Mouse (Mus musculus): ENCODE measurements around the gene Megf11. TPM values are rescaled to one million over a fixed set of nuclear protein-coding genes. Genes with fewer than 3 reads are reported as not detected.

The Megf11 gene
- polyA plus RNA-seq, 1 experiment from 2014 or later: 0.65 TPM

GRCm38 (mm10) chr9:64607049-64607448 lies 221.6 kb downstream of the Megf11 start:
- 93% methylated on average over 1 of the region's 1 CpGs for WGBS
- H3K27me3 ChIP-seq (ENCODE audit: control insufficient read depth, insufficient read depth, low read length): no peaks in the 10 kb centered on the region
- H3K27ac ChIP-seq (replicated peaks; ENCODE audit: low read depth, low read length): no peak overlapping the region

GRCm38 (mm10) chr9:64609546-64609945 lies 224.1 kb downstream of the Megf11 start:
- ATAC-seq (replicated peaks; ENCODE audit: insufficient number of reproducible peaks, low FRiP score, low TSS enrichment, low read depth) (no peak), DNase-seq (ENCODE audit: low spot score) (no peak)
- Histone ChIP-seq H3K4me2 (ENCODE audit: low read depth, low read length) (no peak overlapping the region), H3K27me3 (ENCODE audit: control insufficient read depth, insufficient read depth, low read length) (no peaks in the 10 kb centered on the region), H3K27ac (replicated peaks; ENCODE audit: low read depth, low read length) (no peak overlapping the region), H3K4me3 (ENCODE audit: low read depth, low read length) (no peak overlapping the region), H3K4me1 (ENCODE audit: control insufficient read depth, insufficient read depth, low read length) (no peaks in the 10 kb centered on the region; the same call in 1 of the 2 replicates), H3K36me3 (replicated peaks; ENCODE audit: control insufficient read depth, insufficient read depth, low read depth, low read length) (no peaks in the 10 kb centered on the region), H3K9me3 (replicated peaks; ENCODE audit: control insufficient read depth, low read length) (no peaks in the 10 kb centered on the region), H3K9ac (replicated peaks; ENCODE audit: low read length) (no peak overlapping the region)
- 35% methylated on average over 3 of the region's 3 CpGs for WGBS

More at GRCm38 (mm10) chr9:64607049-64607448, 221.6 kb downstream of the Megf11 start:
- DNase-seq (ENCODE audit: low spot score) (no peak), ATAC-seq (replicated peaks; ENCODE audit: insufficient number of reproducible peaks, low FRiP score, low TSS enrichment, low read depth) (no peak)
- Histone ChIP-seq H3K4me2 (ENCODE audit: low read depth, low read length) (no peak overlapping the region), H3K9me3 (replicated peaks; ENCODE audit: control insufficient read depth, low read length) (no peaks in the 10 kb centered on the region), H3K9ac (replicated peaks; ENCODE audit: low read length) (no peak overlapping the region), H3K4me1 (ENCODE audit: control insufficient read depth, insufficient read depth, low read length) (no peaks in the 10 kb centered on the region; the same call in 1 of the 2 replicates), H3K4me3 (ENCODE audit: low read depth, low read length) (no peak overlapping the region), H3K36me3 (replicated peaks; ENCODE audit: control insufficient read depth, insufficient read depth, low read depth, low read length) (no peaks in the 10 kb centered on the region)

GRCm38 (mm10) chr9:64612121-64612983 lies 226.9 kb downstream of the Megf11 start:
- Histone ChIP-seq H3K27me3 (ENCODE audit: control insufficient read depth, insufficient read depth, low read length) (no peaks in the 10 kb centered on the region), H3K27ac (replicated peaks; ENCODE audit: low read depth, low read length) (no peak overlapping the region), H3K4me1 (ENCODE audit: control insufficient read depth, insufficient read depth, low read length) (no peaks in the 10 kb centered on the region), H3K36me3 (replicated peaks; ENCODE audit: control insufficient read depth, insufficient read depth, low read depth, low read length) (no peaks in the 10 kb centered on the region), H3K4me2 (ENCODE audit: low read depth, low read length) (no peak overlapping the region), H3K9me3 (replicated peaks; ENCODE audit: control insufficient read depth, low read length) (no peaks in the 10 kb centered on the region), H3K9ac (replicated peaks; ENCODE audit: low read length) (no peak overlapping the region), H3K4me3 (ENCODE audit: low read depth, low read length) (no peak overlapping the region)
- WGBS: 11% methylated on average over 7 of the region's 7 CpGs
- DNase-seq (ENCODE audit: low spot score): no peak
- no peak for ATAC-seq (replicated peaks; ENCODE audit: insufficient number of reproducible peaks, low FRiP score, low TSS enrichment, low read depth)

GRCm38 (mm10) chr9:64612984-64613649 lies 227.7 kb downstream of the Megf11 start:
- ATAC-seq (replicated peaks; ENCODE audit: insufficient number of reproducible peaks, low FRiP score, low TSS enrichment, low read depth): no peak

GRCm38 (mm10) chr9:64617413-64617812 lies 232.0 kb downstream of the Megf11 start:
- Histone ChIP-seq H3K9ac (replicated peaks; ENCODE audit: low read length) (no peak overlapping the region), H3K27me3 (ENCODE audit: control insufficient read depth, insufficient read depth, low read length) (no peaks in the 10 kb centered on the region), H3K4me1 (ENCODE audit: control insufficient read depth, insufficient read depth, low read length) (no peaks in the 10 kb centered on the region), H3K4me2 (ENCODE audit: low read depth, low read length) (no peak overlapping the region), H3K27ac (replicated peaks; ENCODE audit: low read depth, low read length) (no peak overlapping the region), H3K9me3 (replicated peaks; ENCODE audit: control insufficient read depth, low read length) (no peaks in the 10 kb centered on the region), H3K36me3 (replicated peaks; ENCODE audit: control insufficient read depth, insufficient read depth, low read depth, low read length) (no peaks in the 10 kb centered on the region), H3K4me3 (ENCODE audit: low read depth, low read length) (no peak overlapping the region)
- 64% methylated on average over 5 of the region's 5 CpGs for WGBS
- DNase-seq (ENCODE audit: low spot score) (no peak), ATAC-seq (replicated peaks; ENCODE audit: insufficient number of reproducible peaks, low FRiP score, low TSS enrichment, low read depth) (no peak)

More at GRCm38 (mm10) chr9:64612984-64613649, 227.7 kb downstream of the Megf11 start:
- H3K4me2 ChIP-seq (ENCODE audit: low read depth, low read length): no peak overlapping the region
- no peaks in the 10 kb centered on the region for H3K27me3 ChIP-seq (ENCODE audit: control insufficient read depth, insufficient read depth, low read length)
- DNase-seq (ENCODE audit: low spot score): no peak
- no peaks in the 10 kb centered on the region for H3K4me1 ChIP-seq (ENCODE audit: control insufficient read depth, insufficient read depth, low read length)
- no peak overlapping the region for H3K27ac ChIP-seq (replicated peaks; ENCODE audit: low read depth, low read length)
- no peaks in the 10 kb centered on the region for H3K36me3 ChIP-seq (replicated peaks; ENCODE audit: control insufficient read depth, insufficient read depth, low read depth, low read length)
- H3K9ac ChIP-seq (replicated peaks; ENCODE audit: low read length): no peak overlapping the region
- WGBS: 45% methylated on average over 7 of the region's 7 CpGs
- H3K9me3 ChIP-seq (replicated peaks; ENCODE audit: control insufficient read depth, low read length): no peaks in the 10 kb centered on the region
- no peak overlapping the region for H3K4me3 ChIP-seq (ENCODE audit: low read depth, low read length)

GRCm38 (mm10) chr9:64618433-64618832 lies 233.0 kb downstream of the Megf11 start:
- DNase-seq (ENCODE audit: low spot score): no peak
- H3K4me1 ChIP-seq (ENCODE audit: control insufficient read depth, insufficient read depth, low read length): no peaks in the 10 kb centered on the region
- H3K36me3 ChIP-seq (replicated peaks; ENCODE audit: control insufficient read depth, insufficient read depth, low read depth, low read length): no peaks in the 10 kb centered on the region
- H3K9ac ChIP-seq (replicated peaks; ENCODE audit: low read length): no peak overlapping the region
- no peak overlapping the region for H3K27ac ChIP-seq (replicated peaks; ENCODE audit: low read depth, low read length)
- no peak for ATAC-seq (replicated peaks; ENCODE audit: insufficient number of reproducible peaks, low FRiP score, low TSS enrichment, low read depth)
- H3K4me2 ChIP-seq (ENCODE audit: low read depth, low read length): no peak overlapping the region
- WGBS: 80% methylated on average over 3 of the region's 3 CpGs
- H3K4me3 ChIP-seq (ENCODE audit: low read depth, low read length): no peak overlapping the region
- no peaks in the 10 kb centered on the region for H3K27me3 ChIP-seq (ENCODE audit: control insufficient read depth, insufficient read depth, low read length)
- H3K9me3 ChIP-seq (replicated peaks; ENCODE audit: control insufficient read depth, low read length): no peaks in the 10 kb centered on the region

GRCm38 (mm10) chr9:64619440-64619839 lies 234.0 kb downstream of the Megf11 start:
- Histone ChIP-seq H3K4me3 (ENCODE audit: low read depth, low read length) (no peak overlapping the region), H3K36me3 (replicated peaks; ENCODE audit: control insufficient read depth, insufficient read depth, low read depth, low read length) (no peaks in the 10 kb centered on the region), H3K27ac (replicated peaks; ENCODE audit: low read depth, low read length) (no peak overlapping the region), H3K27me3 (ENCODE audit: control insufficient read depth, insufficient read depth, low read length) (no peaks in the 10 kb centered on the region), H3K9ac (replicated peaks; ENCODE audit: low read length) (no peak overlapping the region), H3K9me3 (replicated peaks; ENCODE audit: control insufficient read depth, low read length) (no peaks in the 10 kb centered on the region), H3K4me2 (ENCODE audit: low read depth, low read length) (no peak overlapping the region), H3K4me1 (ENCODE audit: control insufficient read depth, insufficient read depth, low read length) (no peaks in the 10 kb centered on the region)
- DNase-seq (ENCODE audit: low spot score): no peak
- ATAC-seq (replicated peaks; ENCODE audit: insufficient number of reproducible peaks, low FRiP score, low TSS enrichment, low read depth): no peak
- 75% methylated on average over 10 of the region's 10 CpGs for WGBS

- no peak for DNase-seq (ENCODE audit: low spot score)
- Histone ChIP-seq H3K36me3 (replicated peaks; ENCODE audit: control insufficient read depth, insufficient read depth, low read depth, low read length) (no peaks in the 10 kb centered on the region), H3K9ac (replicated peaks; ENCODE audit: low read length) (no peak overlapping the region), H3K27me3 (ENCODE audit: control insufficient read depth, insufficient read depth, low read length) (no peaks in the 10 kb centered on the region), H3K4me3 (ENCODE audit: low read depth, low read length) (no peak overlapping the region), H3K27ac (replicated peaks; ENCODE audit: low read depth, low read length) (no peak overlapping the region), H3K4me1 (ENCODE audit: control insufficient read depth, insufficient read depth, low read length) (no peaks in the 10 kb centered on the region), H3K4me2 (ENCODE audit: low read depth, low read length) (no peak overlapping the region), H3K9me3 (replicated peaks; ENCODE audit: control insufficient read depth, low read length) (no peaks in the 10 kb centered on the region)
- WGBS: 62% methylated on average over 8 of the region's 8 CpGs
- ATAC-seq (replicated peaks; ENCODE audit: insufficient number of reproducible peaks, low FRiP score, low TSS enrichment, low read depth): no peak
These were observed 235.2 kb downstream of the Megf11 start for GRCm38 (mm10) chr9:64620596-64620995.
